Mouse (Mus musculus): ENCODE results near the gene Atxn1. TPM values are rescaled to one million over a fixed set of nuclear protein-coding genes. Genes with fewer than 3 reads are reported as not detected.

Gene Atxn1
- polyA plus RNA-seq, 1 experiment: 34.1 TPM

- Histone ChIP-seq H3K27ac (ENCODE audit: insufficient read depth, low read length) (no peak overlapping the region), H3K4me1 (ENCODE audit: control insufficient read depth, insufficient read depth, low read length) (peaks cover 1% of the 10 kb centered on the region; the same call in 1 of the 2 replicates), H3K4me3 (ENCODE audit: insufficient read depth, low read length) (no peak overlapping the region)
- TF ChIP-seq CTCF (IDR thresholded peaks at IDR 0.05; ENCODE audit: extremely low read depth, insufficient read depth, low read length): no peak
- TF ChIP-seq POLR2A (IDR thresholded peaks at IDR 0.05; ENCODE audit: extremely low read depth, insufficient read depth, low read length): no peak
These were observed 88.4 kb downstream of the Atxn1 start for GRCm38 (mm10) chr13:45876368-45876760.

DNA sequence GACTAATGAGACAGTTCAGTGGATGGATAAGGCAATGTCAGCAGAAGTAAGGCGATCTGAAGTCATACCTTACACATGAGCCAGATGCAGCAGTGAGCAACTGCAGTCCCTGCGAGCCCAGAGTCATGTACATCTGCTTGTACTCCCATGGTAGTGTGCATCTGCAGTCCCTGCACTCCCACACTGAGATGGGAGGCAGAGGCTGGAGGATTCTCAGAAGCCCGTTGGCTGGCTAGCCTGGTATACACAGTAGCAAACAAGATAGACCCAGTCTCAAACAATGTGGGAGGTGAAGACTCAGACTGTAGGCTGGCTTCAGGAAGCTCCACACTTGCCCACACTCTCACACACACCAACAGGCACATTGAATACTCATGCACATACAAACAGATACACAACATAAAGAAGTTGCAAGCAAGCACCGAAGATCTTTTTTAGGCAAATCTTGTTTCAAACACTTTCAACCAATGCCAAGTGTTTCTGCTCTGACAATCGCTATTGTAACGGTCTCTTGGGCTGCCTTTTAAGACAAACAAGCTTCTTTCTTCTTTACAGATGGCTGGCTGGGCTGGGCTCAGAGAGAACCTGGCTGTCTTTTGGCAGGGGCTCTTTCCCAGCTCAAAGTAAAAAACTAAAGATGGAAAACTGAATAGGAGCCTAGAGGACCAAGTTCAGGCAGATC lies 89.0 kb downstream of the Atxn1 start:
- H3K4me1 ChIP-seq (ENCODE audit: control insufficient read depth, insufficient read depth, low read length): peaks cover 1% of the 10 kb centered on the region; the same call in 1 of the 2 replicates
- no peak overlapping the region for H3K27ac ChIP-seq (ENCODE audit: insufficient read depth, low read length)
- TF ChIP-seq POLR2A (IDR thresholded peaks at IDR 0.05; ENCODE audit: extremely low read depth, insufficient read depth, low read length) (no peak), CTCF (IDR thresholded peaks at IDR 0.05; ENCODE audit: extremely low read depth, insufficient read depth, low read length) (no peak)
- no peak overlapping the region for H3K4me3 ChIP-seq (ENCODE audit: insufficient read depth, low read length)

- TF ChIP-seq CTCF (IDR thresholded peaks at IDR 0.05; ENCODE audit: extremely low read depth, insufficient read depth, low read length): no peak
- no peak for TF ChIP-seq POLR2A (IDR thresholded peaks at IDR 0.05; ENCODE audit: extremely low read depth, insufficient read depth, low read length)
- H3K27ac ChIP-seq (ENCODE audit: insufficient read depth, low read length): no peak overlapping the region
- H3K4me3 ChIP-seq (ENCODE audit: insufficient read depth, low read length): no peak overlapping the region
- peaks cover 1% of the 10 kb centered on the region; the same call in 1 of the 2 replicates for H3K4me1 ChIP-seq (ENCODE audit: control insufficient read depth, insufficient read depth, low read length)
These were observed 90.6 kb downstream of the Atxn1 start for GRCm38 (mm10) chr13:45874196-45874595.

DNA sequence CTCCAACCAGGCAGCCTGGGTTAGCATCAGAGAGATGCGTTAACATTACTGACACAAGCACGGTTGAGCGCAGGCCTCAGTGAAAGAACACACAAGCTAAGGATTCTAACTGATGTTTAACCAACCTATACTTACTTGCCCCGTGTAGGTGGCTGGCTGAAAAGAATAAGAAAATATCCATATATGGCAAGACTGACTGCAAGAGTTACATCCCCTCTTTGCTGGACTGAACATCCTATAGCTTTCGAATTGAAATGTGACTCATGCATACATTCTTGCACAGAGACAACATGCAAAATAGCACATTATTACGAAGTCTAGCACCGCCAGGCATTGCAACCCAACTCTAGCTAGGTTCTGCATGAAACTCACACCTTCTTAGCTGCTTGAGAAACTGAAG lies 91.8 kb downstream of the Atxn1 start:
- TF ChIP-seq CTCF (IDR thresholded peaks at IDR 0.05; ENCODE audit: extremely low read depth, insufficient read depth, low read length): no peak
- no peak for TF ChIP-seq POLR2A (IDR thresholded peaks at IDR 0.05; ENCODE audit: extremely low read depth, insufficient read depth, low read length)
- H3K27ac ChIP-seq (ENCODE audit: insufficient read depth, low read length): no peak overlapping the region
- H3K4me1 ChIP-seq (ENCODE audit: control insufficient read depth, insufficient read depth, low read length): peaks cover 1% of the 10 kb centered on the region; the same call in 1 of the 2 replicates
- H3K4me3 ChIP-seq (ENCODE audit: insufficient read depth, low read length): no peak overlapping the region

GRCm38 (mm10) chr13:45872041-45872746 lies 92.6 kb downstream of the Atxn1 start:
- H3K4me1 ChIP-seq (ENCODE audit: control insufficient read depth, insufficient read depth, low read length): peaks cover 1% of the 10 kb centered on the region; the same call in 1 of the 2 replicates
- H3K4me3 ChIP-seq (ENCODE audit: insufficient read depth, low read length): peak overlapping the region; percentile 20
- H3K27ac ChIP-seq (ENCODE audit: insufficient read depth, low read length): no peak overlapping the region
- TF ChIP-seq POLR2A (IDR thresholded peaks at IDR 0.05; ENCODE audit: extremely low read depth, insufficient read depth, low read length): 0 out of 2 replicates have a peak, but pooled peaks have one; percentile 15
- no peak for TF ChIP-seq CTCF (IDR thresholded peaks at IDR 0.05; ENCODE audit: extremely low read depth, insufficient read depth, low read length)

DNA sequence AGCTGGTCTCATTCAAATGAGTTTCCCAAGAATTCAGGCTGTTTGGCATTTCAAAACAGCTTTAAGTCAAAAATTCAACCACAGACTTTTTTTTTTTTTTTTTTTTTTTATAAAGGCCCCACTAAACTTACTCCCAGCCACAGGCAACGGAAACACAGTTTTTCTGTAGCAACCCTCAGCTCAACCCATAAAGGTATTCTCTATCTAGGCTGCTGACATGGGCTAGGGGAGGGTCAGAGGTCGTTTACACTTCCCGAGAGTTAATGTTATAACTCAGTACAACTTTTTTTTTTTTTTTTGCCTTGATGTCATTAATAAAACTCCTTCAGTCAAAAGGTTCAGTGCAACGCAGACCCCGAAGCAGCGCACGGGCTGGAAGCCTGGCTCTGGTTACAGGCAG lies 93.3 kb downstream of the Atxn1 start:
- Histone ChIP-seq H3K4me1 (ENCODE audit: control insufficient read depth, insufficient read depth, low read length) (peaks cover 1% of the 10 kb centered on the region; the same call in 1 of the 2 replicates), H3K27ac (ENCODE audit: insufficient read depth, low read length) (no peak overlapping the region), H3K4me3 (ENCODE audit: insufficient read depth, low read length) (peak overlapping the region; percentile 20; the same call in 1 of the 2 replicates)
- TF ChIP-seq CTCF (IDR thresholded peaks at IDR 0.05; ENCODE audit: extremely low read depth, insufficient read depth, low read length) (no peak), POLR2A (IDR thresholded peaks at IDR 0.05; ENCODE audit: extremely low read depth, insufficient read depth, low read length) (no peak)

DNA sequence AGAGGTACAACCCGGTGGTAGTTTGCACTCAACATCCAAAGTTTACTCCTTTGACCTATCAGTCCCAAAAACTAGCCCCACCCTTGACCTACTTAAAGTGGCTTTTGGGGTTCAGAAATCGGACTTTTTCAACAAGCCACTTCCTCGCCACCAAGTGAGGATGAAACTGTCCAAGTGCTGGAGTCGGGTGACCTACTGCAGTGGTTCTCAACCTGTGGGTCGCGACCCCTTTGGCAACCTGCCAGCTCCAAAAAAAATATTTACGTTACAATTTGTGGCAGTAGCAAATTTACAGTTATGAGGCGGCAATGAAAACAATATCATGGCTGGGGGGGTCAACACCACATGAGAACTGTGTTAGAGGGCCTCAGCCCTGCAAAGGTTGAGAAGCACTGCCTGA lies 95.9 kb downstream of the Atxn1 start:
- TF ChIP-seq CTCF (IDR thresholded peaks at IDR 0.05; ENCODE audit: extremely low read depth, insufficient read depth, low read length) (no peak), POLR2A (IDR thresholded peaks at IDR 0.05; ENCODE audit: extremely low read depth, insufficient read depth, low read length) (no peak)
- Histone ChIP-seq H3K4me1 (ENCODE audit: control insufficient read depth, insufficient read depth, low read length) (no peaks in the 10 kb centered on the region; the same call in 1 of the 2 replicates), H3K4me3 (ENCODE audit: insufficient read depth, low read length) (no peak overlapping the region), H3K27ac (ENCODE audit: insufficient read depth, low read length) (no peak overlapping the region)

- no peak overlapping the region for H3K4me3 ChIP-seq (ENCODE audit: insufficient read depth, low read length)
- no peaks in the 10 kb centered on the region; the same call in 1 of the 2 replicates for H3K4me1 ChIP-seq (ENCODE audit: control insufficient read depth, insufficient read depth, low read length)
- TF ChIP-seq POLR2A (IDR thresholded peaks at IDR 0.05; ENCODE audit: extremely low read depth, insufficient read depth, low read length) (no peak), CTCF (IDR thresholded peaks at IDR 0.05; ENCODE audit: extremely low read depth, insufficient read depth, low read length) (no peak)
- no peak overlapping the region for H3K27ac ChIP-seq (ENCODE audit: insufficient read depth, low read length)
These were observed 97.5 kb downstream of the Atxn1 start for GRCm38 (mm10) chr13:45867273-45867672.

DNA sequence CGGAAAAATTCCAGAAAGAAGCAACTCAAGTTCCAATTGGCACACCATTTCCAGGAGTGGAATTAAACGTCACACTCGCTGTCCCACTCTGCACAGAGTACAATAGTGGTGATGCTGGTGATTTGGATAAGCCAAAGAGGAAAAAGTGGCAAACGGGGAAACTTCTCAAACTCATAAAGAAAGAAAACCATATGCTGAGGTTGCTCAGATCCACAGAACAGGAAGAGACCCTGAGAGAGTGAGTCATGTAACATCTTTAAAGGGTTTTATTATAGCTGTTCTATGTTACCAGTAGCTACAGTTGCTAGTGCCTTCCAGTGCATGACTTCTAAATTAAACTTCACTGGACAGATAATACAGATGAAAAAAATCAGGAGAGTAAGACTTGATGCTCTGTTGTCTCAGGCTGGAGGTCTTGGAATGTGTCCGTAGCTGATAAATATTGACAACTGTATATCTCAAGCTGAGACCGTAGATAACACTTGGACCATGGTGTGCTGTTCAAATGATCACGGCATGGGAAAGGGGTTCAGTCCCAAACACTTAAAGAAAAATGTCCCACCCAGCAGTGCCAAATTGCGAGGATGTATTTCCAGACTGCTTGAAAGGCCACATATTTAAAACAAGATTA lies 98.1 kb downstream of the Atxn1 start:
- Histone ChIP-seq H3K27ac (ENCODE audit: insufficient read depth, low read length) (no peak overlapping the region), H3K4me1 (ENCODE audit: control insufficient read depth, insufficient read depth, low read length) (no peaks in the 10 kb centered on the region; the same call in 1 of the 2 replicates), H3K4me3 (ENCODE audit: insufficient read depth, low read length) (no peak overlapping the region)
- TF ChIP-seq CTCF (IDR thresholded peaks at IDR 0.05; ENCODE audit: extremely low read depth, insufficient read depth, low read length) (no peak), POLR2A (IDR thresholded peaks at IDR 0.05; ENCODE audit: extremely low read depth, insufficient read depth, low read length) (no peak)

Data from cortical plate, adult 2 months (tissue).